ENCODE assay signal across 7 mouse cellular contexts in the genomic region with DNA sequence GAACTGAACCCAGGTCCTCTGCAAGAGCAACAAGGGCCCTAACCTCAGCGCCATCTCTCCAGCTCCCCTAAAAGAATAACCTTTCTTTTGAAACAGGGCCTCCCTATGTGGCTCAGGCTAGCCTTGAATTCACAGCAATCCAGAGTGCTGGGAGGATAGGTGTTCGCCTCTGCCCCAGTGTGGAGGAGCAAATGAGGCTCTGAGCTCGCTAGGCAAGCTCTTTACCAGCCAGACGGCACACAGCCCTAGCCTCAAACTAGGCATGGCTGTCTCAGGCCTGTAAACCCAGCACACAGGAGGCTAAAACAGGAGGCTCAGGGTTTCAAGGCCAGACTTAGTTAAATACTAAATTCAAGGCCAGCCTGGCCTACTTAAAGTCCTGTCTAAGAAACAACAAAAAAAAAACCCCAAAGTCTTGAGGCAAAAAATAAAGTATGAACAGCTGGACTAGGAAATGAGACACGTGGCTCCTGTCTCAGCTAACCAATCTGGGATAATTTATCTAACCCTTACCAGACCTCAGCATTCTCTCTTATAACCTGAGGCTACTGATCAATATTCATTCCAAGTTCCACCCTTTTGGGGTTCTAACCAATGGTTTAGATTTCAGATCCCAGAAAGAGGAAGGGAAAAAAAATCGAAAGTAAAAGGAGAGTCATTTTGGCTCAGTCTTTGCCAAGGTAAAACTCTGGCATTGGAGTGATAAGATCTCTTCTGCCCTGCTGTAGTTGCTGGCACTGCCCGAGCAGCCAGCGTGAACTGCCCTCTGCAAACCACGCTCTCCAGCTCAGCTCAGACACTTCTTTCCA. TPM values are rescaled to one million over a fixed set of nuclear protein-coding genes. Genes with fewer than 3 reads are reported as not detected.
DNase-seq lines count a peak whose midpoint lies in the region; ATAC-seq and TF ChIP-seq lines count a peak whose summit lies in the region.

No protein-coding gene starts in this region.

- no peak overlapping the region for H3K4me2 ChIP-seq in kidney, embryonic 14.5 days (replicated peaks; ENCODE audit: low read depth, low read length)
- H3K4me2 ChIP-seq in liver, embryonic 12.5 days, result peak overlapping the region; percentile 36

- no peaks in the 10 kb centered on the region for H3K9me3 ChIP-seq in kidney, embryonic 14.5 days (ENCODE audit: control insufficient read depth, low read length)
- H3K9me3 ChIP-seq in liver, embryonic 12.5 days (replicated peaks), result no peaks in the 10 kb centered on the region

- peaks cover 12% of the 10 kb centered on the region for H3K4me1 ChIP-seq in kidney, embryonic 14.5 days (ENCODE audit: control insufficient read depth, insufficient read depth, low read length)
- peaks cover 11% of the 10 kb centered on the region for H3K4me1 ChIP-seq in cortical plate, adult 2 months (ENCODE audit: control insufficient read depth, insufficient read depth, low read length)
- H3K4me1 ChIP-seq in liver, embryonic 12.5 days, result peaks cover 46% of the 10 kb centered on the region

- H3K27ac ChIP-seq in kidney, embryonic 14.5 days (ENCODE audit: low read depth, low read length), result peak overlapping the region; percentile 51; the same call in 1 of the 2 replicates
- H3K27ac ChIP-seq in cortical plate, adult 2 months (ENCODE audit: insufficient read depth, low read length), result peak overlapping the region; percentile 19; the same call in 1 of the 2 replicates
- H3K27ac ChIP-seq in liver, embryonic 12.5 days, result peak overlapping the region; percentile 59

- no peaks in the 10 kb centered on the region for H3K36me3 ChIP-seq in kidney, embryonic 14.5 days (ENCODE audit: control insufficient read depth, insufficient read depth, low read length)
- H3K36me3 ChIP-seq in liver, embryonic 12.5 days, result no peaks in the 10 kb centered on the region

- no peak for TF ChIP-seq CTCF in cortical plate, adult 2 months (IDR thresholded peaks at IDR 0.05; ENCODE audit: extremely low read depth, insufficient read depth, low read length)

- H3K27me3 ChIP-seq in kidney, embryonic 14.5 days (ENCODE audit: control insufficient read depth, insufficient read depth, low read length), result no peaks in the 10 kb centered on the region
- no peaks in the 10 kb centered on the region for H3K27me3 ChIP-seq in liver, embryonic 12.5 days (replicated peaks)

- 69% methylated on average over 9 of the region's 9 CpGs for WGBS in kidney, embryonic 14.5 days
- WGBS in liver, embryonic 12.5 days (ENCODE audit: insufficient replicate concordance), result 57% methylated on average over 9 of the region's 9 CpGs

- ATAC-seq in kidney, embryonic 14.5 days (ENCODE audit: low FRiP score, low TSS enrichment), result no peak
- ATAC-seq in liver, embryonic 12.5 days, result no peak

- no peak overlapping the region for H3K4me3 ChIP-seq in kidney, embryonic 14.5 days (ENCODE audit: low read length)
- H3K4me3 ChIP-seq in cortical plate, adult 2 months (ENCODE audit: insufficient read depth, low read length), result no peak overlapping the region
- no peak overlapping the region for H3K4me3 ChIP-seq in liver, embryonic 12.5 days

- no peak for TF ChIP-seq POLR2A in cortical plate, adult 2 months (IDR thresholded peaks at IDR 0.05; ENCODE audit: extremely low read depth, insufficient read depth, low read length)

- no peak overlapping the region for H3K9ac ChIP-seq in kidney, embryonic 14.5 days (ENCODE audit: low read depth, low read length)
- H3K9ac ChIP-seq in liver, embryonic 12.5 days, result peak overlapping the region; percentile 39; the same call in 1 of the 2 replicates

- DNase-seq in kidney, postnatal 36 days, result no peak
- peak; percentile 49 for DNase-seq in NIH3T3 (ENCODE audit: low read depth)
- no peak for DNase-seq in layer of hippocampus, adult 9-10 months (ENCODE audit: low spot score)
- no peak for DNase-seq in cerebellum, adult 9-11 months

RNA-seq across cellular contexts. Expression of a gene that starts 14.2 kb away (rescaled TPM):
- polyA plus RNA-seq in kidney, embryonic 14.5 days (2014; fragmentation: Nextera tagmentation; extraction: Ambion mirVana), result 20.7 and 32.6 TPM in 2 replicates
- polyA plus RNA-seq in cortical plate, adult 2 months (2012; rRNA removed), result 78.2 and 86.5 TPM in 2 replicates
- 17.6 and 20.4 TPM in 2 replicates for polyA plus RNA-seq in liver, embryonic 12.5 days (2016; fragmentation: Nextera tagmentation; extraction: Ambion mirVana)

RNA-seq across cellular contexts. Expression of a gene that starts 50.7 kb away (rescaled TPM):
- 75.3 and 101 TPM in 2 replicates for polyA plus RNA-seq in kidney, embryonic 14.5 days (2014; fragmentation: Nextera tagmentation; extraction: Ambion mirVana)
- 42.6 and 47.3 TPM in 2 replicates for polyA plus RNA-seq in cortical plate, adult 2 months (2012; rRNA removed)
- polyA plus RNA-seq in liver, embryonic 12.5 days (2016; fragmentation: Nextera tagmentation; extraction: Ambion mirVana), result 49.6 and 51.9 TPM in 2 replicates
